Mouse (Mus musculus) thymus, postnatal 4 days (tissue): Measurements from ENCODE around the gene Sdc3.

Source experiments
- DNase-seq: peaks from one replicate; pipeline ENCODE4 v3.0.0; 2021

The Sdc3 gene

GRCm38 (mm10) chr4:130835550-130835949, 43.2 kb downstream of the Sdc3 start:
- no peak for DNase-seq

GRCm38 (mm10) chr4:130836281-130837061, 44.1 kb downstream of the Sdc3 start:
- DNase-seq: no peak

GRCm38 (mm10) chr4:130838585-130838984, 46.2 kb downstream of the Sdc3 start:
- DNase-seq: no peak

- DNase-seq: peak; percentile 16
Observed at GRCm38 (mm10) chr4:130841107-130841840, 48.9 kb downstream of the Sdc3 start.

GRCm38 (mm10) chr4:130848814-130849213, 56.5 kb downstream of the Sdc3 start:
- no peak for DNase-seq

- no peak for DNase-seq
Observed at GRCm38 (mm10) chr4:130857661-130858060, 65.3 kb downstream of the Sdc3 start.

- no peak for DNase-seq
Observed at GRCm38 (mm10) chr4:130858880-130859279, 66.5 kb downstream of the Sdc3 start.

- no peak for DNase-seq
Observed at GRCm38 (mm10) chr4:130859467-130859866, 67.1 kb downstream of the Sdc3 start.

- no peak for DNase-seq
Observed at GRCm38 (mm10) chr4:130860902-130861652, 68.7 kb downstream of the Sdc3 start.

GRCm38 (mm10) chr4:130861653-130862208, 69.4 kb downstream of the Sdc3 start:
- DNase-seq: peak; percentile 15

GRCm38 (mm10) chr4:130862538-130862937, 70.2 kb downstream of the Sdc3 start:
- DNase-seq: no peak

- no peak for DNase-seq
Observed at GRCm38 (mm10) chr4:130865460-130865859, 73.1 kb downstream of the Sdc3 start.

GRCm38 (mm10) chr4:130865901-130866371, 73.6 kb downstream of the Sdc3 start:
- DNase-seq: no peak

- DNase-seq: no peak
Observed at GRCm38 (mm10) chr4:130867940-130868339, 75.6 kb downstream of the Sdc3 start.

- DNase-seq: no peak
Observed at GRCm38 (mm10) chr4:130868803-130869202, 76.5 kb downstream of the Sdc3 start.

GRCm38 (mm10) chr4:130872414-130872813, 80.1 kb downstream of the Sdc3 start:
- DNase-seq: no peak

GRCm38 (mm10) chr4:130873440-130873839, 81.1 kb downstream of the Sdc3 start:
- peak; percentile 53 for DNase-seq

- no peak for DNase-seq
Observed at GRCm38 (mm10) chr4:130874601-130875000, 82.3 kb downstream of the Sdc3 start.
